Mouse (Mus musculus) layer of hippocampus, adult 11-12 months (tissue): ENCODE measurements at regions not wholly inside any gene's neighbourhood (a gene's known extent, or its start where the extent isn't known, plus 50 kb on each side); places are given as distances from the start of the nearest gene placed in this dataset.
A peak's percentile ranks its signal among the peaks of the same experiment; 100 is the strongest.

Source experiments
- DNase-seq: peaks from one replicate; pipeline ENCODE4 v3.0.0; 2022; ENCODE audit warnings: low spot score

DNA sequence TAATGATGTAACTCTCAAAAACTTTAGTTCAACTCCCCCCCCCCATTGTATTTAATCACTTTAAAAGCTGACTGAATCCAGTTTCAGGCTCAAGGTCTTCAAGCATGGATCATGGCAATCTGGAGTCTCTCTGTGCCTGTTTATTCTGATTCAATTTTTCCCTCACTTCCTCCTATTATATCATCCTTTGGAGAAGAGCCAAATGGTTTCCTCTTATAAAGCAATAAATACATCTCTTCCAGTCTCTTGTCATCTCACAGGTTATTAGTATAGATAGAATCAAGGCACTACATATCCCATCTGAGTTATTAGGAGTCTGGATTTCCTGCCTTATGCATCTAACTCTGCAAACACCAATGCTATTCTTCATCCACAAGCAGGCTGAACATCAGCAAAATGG, 530.2 kb upstream of the Pdcd1 start:
- no peak for DNase-seq

GRCm38 (mm10) chr1:94581650-94582405, 529.5 kb upstream of the Pdcd1 start:
- DNase-seq: no peak

- DNase-seq: no peak
Measured at GRCm38 (mm10) chr1:94532773-94533541, 480.6 kb upstream of the Pdcd1 start.

DNA sequence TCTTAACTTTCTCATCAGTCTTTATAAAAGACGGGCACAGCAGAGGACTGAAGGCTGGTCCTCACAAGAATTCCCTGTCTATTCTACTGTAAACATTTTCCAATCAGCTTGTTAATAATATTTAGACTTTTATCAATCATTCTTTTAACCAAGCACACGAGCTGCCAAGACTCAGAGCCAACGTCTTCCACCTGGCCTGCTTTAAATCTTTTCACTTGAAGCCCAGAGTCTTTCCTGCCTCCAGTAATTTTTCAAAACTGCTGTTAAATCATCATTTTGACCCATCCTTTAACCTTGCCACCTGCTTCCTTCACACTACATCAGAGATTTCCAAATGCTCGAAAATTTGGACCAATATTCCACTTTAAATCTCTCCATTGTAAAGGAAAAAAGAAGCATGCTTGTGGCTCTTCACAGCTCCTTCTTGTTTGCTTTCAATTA, 451.7 kb upstream of the Pdcd1 start:
- DNase-seq: no peak

DNA sequence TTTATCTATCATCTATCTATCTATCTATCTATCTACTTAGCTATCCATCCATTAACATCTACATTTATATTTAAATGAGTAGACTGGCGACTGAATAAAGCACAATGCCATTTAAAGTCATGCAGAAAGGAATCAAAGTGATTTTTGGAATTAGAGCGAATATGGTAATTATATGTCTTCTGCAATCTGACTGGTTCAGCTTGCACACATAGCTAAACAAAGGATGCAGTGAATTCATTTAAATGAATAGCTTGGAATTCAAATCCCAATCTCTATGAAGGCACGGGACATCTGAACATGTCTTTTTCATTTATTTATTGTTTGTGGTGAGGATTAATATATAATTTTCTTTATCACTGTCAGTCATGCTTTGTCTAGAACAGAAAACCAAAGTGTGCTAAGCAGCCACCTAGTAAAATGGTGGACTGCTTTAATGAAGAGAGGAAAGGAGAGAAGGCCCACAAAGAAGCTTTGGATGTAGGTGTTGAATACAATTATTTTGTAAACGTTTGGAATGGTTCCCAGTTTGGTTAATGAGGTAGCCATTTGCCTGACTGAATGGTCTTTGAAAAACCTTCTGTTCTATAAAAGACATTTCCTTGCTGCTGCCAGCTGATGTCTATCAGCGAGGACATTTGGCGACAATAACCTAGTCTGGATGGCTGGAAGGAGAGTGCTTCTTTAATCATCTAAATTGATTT, 451.2 kb upstream of the Pdcd1 start:
- no peak for DNase-seq

DNA sequence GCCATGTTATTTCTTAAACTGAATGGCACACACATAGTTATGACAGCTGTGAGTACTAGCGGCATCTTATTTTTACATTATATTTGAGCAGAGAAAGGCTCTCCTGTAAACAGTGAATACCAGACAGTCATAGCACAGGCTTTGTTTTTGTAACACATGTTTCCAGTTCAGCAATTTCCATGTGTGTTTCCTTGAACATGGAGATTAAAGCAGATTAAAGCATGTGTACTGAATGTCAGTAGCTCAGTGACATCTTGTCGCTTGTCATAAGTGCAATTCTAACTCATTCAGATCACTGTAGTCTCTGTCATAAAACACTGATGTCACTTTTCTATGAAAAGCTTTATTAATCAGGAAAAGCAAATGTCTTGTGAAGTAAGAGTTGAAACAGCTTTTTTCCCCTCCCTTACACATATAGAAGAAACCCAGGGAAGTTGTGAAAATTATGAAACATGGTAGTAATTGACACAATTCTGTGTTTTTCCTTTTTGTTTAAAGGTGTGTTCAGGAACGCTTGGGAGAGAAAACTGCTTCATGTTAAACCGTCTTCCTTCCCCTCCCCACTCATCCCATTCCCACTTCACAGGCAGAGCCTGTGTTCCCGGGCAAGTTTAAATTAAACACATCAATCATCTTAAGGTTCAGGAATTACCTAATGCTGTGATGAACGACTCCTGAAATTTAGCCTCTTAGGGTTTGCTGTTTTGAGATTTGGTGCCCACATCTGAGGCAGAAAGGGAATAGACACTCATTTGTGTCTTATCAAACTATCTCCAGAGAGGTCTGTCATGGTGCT, 449.9 kb upstream of the Pdcd1 start:
- DNase-seq: no peak

- no peak for DNase-seq
Measured at GRCm38 (mm10) chr1:94496992-94497391, 444.6 kb upstream of the Pdcd1 start.

- no peak for DNase-seq
Measured at GRCm38 (mm10) chr1:94496341-94496740, 444.0 kb upstream of the Pdcd1 start.

GRCm38 (mm10) chr1:94487062-94487461, 434.7 kb upstream of the Pdcd1 start:
- DNase-seq: no peak

DNA sequence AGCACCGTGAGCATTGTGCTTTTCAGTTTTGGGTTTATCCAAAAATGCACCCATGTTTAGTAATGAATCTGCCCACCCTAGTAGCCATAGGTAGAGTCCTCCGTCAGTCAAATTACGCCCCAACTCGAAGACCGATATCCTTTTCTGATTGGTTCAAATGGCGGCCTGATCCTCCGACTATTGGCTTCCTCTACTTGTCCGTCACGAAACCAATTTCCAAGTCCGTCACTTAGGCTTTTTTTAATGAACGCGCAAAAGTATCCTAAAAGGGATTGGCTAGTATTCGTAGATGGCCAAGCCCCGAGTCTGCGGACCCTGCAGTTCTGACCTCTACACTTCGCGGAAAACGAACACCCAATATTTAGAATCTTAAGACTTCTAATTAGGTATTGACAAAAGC, 417.5 kb upstream of the Pdcd1 start:
- peak; percentile 15 for DNase-seq

GRCm38 (mm10) chr1:94423731-94424130, 371.4 kb upstream of the Pdcd1 start:
- no peak for DNase-seq

DNA sequence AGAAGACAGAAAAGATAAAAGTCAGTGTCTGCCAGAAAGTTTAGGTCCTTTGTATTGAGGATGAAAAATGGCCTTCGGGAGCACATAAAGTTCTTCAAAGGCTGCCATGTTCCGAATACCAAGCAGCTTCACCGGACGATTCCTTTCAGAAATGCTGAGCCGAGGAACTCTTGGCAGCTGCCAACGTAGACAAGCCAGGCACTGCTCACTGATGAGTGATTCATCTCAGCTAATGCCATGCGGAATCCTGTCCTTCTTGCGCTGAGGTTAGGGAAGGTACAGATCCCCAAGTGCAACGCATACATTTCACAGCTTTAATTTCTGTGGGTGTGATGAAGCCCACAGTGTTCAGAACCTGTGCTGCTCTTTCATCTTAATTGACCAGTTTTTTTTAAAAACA, 360.7 kb upstream of the Pdcd1 start:
- peak; percentile 3 for DNase-seq

GRCm38 (mm10) chr1:94366606-94367005, 314.3 kb upstream of the Pdcd1 start:
- no peak for DNase-seq

- DNase-seq: no peak
Measured at GRCm38 (mm10) chr1:94356996-94357395, 304.6 kb upstream of the Pdcd1 start.

DNA sequence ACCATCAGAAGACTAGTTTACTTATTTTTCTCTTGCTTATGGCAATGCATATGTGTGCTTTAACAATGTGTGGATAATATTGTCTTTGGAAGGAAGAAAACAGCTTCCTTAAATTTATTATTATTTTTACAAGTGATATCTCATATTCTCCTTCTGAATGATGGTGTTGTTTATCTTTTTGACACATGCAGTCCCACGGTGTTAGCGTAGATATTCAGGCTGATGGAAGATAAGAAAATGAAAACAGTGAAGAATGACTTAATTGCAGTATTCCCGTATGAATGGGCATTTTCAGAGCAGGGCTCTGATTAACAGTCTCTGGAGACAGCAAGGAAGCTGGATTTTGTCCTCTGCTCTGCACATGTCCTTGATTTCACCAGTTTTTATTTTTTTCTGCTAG, 303.5 kb upstream of the Pdcd1 start:
- DNase-seq: no peak

- no peak for DNase-seq
Measured at GRCm38 (mm10) chr1:94342576-94342975, 290.2 kb upstream of the Pdcd1 start.

- peak; percentile 12 for DNase-seq
Measured at GRCm38 (mm10) chr1:94341237-94341636, 288.9 kb upstream of the Pdcd1 start.

- no peak for DNase-seq
Measured at GRCm38 (mm10) chr1:94318029-94318428, 265.7 kb upstream of the Pdcd1 start.

DNA sequence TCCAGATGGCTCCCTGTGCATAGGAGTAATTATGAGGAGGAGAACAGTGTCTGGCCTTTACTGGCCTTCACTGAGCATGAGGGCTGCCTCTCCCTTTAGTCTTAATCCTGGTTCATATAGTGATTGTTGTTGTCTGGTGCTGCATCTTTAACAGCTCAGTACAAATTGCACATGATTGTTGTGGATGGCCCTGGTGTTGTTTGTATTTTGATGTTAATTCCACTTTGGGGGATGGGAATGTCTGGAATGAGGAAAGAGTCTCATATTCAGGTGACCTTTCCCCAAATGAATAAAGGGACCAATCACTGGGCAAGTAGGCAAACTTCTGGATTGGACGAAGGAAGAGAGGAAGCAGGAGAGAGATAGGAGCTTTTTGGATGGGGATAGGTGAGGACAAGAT, 246.0 kb upstream of the Pdcd1 start:
- no peak for DNase-seq

- no peak for DNase-seq
Measured at GRCm38 (mm10) chr1:94272569-94272968, 220.2 kb upstream of the Pdcd1 start.

DNA sequence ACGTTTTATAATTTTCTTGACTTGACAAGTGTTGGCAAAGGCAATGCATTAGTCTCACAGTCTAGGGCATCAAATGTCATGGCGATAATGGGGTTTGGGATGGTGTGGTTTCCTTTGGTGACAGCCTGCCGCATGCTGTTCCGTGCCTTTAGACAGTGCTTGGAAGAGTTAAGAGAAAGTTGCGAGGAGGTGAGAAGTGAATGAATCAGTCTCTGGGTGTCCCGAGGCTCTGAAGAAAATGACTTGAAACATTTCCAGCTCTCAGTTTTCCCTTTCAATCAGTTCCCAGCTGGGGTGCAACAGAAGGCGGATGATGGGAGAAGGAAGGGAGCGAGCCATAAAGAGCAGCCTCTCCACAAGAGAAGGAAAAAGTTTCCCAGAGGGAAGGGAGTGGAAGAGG, 211.0 kb upstream of the Pdcd1 start:
- DNase-seq: no peak

DNA sequence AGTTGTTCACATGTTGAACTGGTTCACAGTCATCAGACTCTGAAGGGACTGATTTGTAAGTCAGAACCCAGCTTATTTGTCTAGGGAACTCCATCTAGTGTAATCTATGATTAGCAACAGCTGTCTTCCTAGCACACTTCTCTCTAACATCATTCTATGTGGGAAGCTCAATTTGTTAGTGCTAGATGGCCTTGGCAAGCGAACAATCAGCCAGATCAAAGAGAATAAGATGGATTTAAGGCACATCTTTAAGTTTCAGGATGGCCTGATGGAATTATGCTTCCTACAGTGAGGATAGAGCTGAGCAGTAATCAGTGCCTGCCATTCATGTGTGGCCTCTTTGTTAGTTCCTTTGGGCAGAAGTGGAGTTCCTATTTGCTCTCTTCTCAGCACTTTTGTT, 183.1 kb upstream of the Pdcd1 start:
- no peak for DNase-seq
